Mouse (Mus musculus): ENCODE measurements around the gene Exoc6. TPM values are rescaled to one million over a fixed set of nuclear protein-coding genes. Genes with fewer than 3 reads are reported as not detected.

The Exoc6 gene
- polyA plus RNA-seq (2015; fragmentation: Nextera tagmentation; extraction: Ambion mirVana): 26.0 and 27.8 TPM in 2 replicates

- ATAC-seq: peak; percentile 86
- Histone ChIP-seq H3K36me3 (ENCODE audit: control insufficient read depth, insufficient read depth, low read length) (no peaks in the 10 kb centered on the region), H3K4me1 (ENCODE audit: control insufficient read depth, insufficient read depth, low read length) (peaks cover 8% of the 10 kb centered on the region), H3K9ac (ENCODE audit: low read depth, low read length) (peak within 1 kb of the TSS; percentile 86), H3K9me3 (replicated peaks; ENCODE audit: control insufficient read depth, low read length, poor library complexity, severe bottlenecking) (no peaks in the 10 kb centered on the region), H3K4me2 (ENCODE audit: low read length) (peak within 1 kb of the TSS; percentile 92), H3K27me3 (ENCODE audit: control insufficient read depth, insufficient read depth, low read depth, low read length) (peaks cover 9% of the 10 kb centered on the region; the same call in 1 of the 2 replicates), H3K27ac (ENCODE audit: low read length) (peak within 1 kb of the TSS; percentile 81), H3K4me3 (ENCODE audit: low read depth, low read length) (peak within 1 kb of the TSS; percentile 87)
- under 1% methylated on average over 62 of the region's 89 CpGs for WGBS
Measured at GRCm38 (mm10) chr19:37550101-37551039, at the start of gene Exoc6. Gene Exoc6 (plus strand): TSS chr19:37550418.

GRCm38 (mm10) chr19:37502996-37503395 is 47.2 kb upstream of the Exoc6 start:
- Histone ChIP-seq H3K27ac (ENCODE audit: low read length) (no peak overlapping the region), H3K4me3 (ENCODE audit: low read depth, low read length) (no peak overlapping the region), H3K4me2 (ENCODE audit: low read length) (no peak overlapping the region), H3K9me3 (replicated peaks; ENCODE audit: control insufficient read depth, low read length, poor library complexity, severe bottlenecking) (no peaks in the 10 kb centered on the region), H3K36me3 (ENCODE audit: control insufficient read depth, insufficient read depth, low read length) (no peaks in the 10 kb centered on the region), H3K4me1 (ENCODE audit: control insufficient read depth, insufficient read depth, low read length) (no peaks in the 10 kb centered on the region), H3K9ac (ENCODE audit: low read depth, low read length) (no peak overlapping the region), H3K27me3 (ENCODE audit: control insufficient read depth, insufficient read depth, low read depth, low read length) (no peaks in the 10 kb centered on the region)
- 88% methylated on average over 8 of the region's 8 CpGs for WGBS
- no peak for ATAC-seq

GRCm38 (mm10) chr19:37506066-37506465 is 44.2 kb upstream of the Exoc6 start:
- 78% methylated on average over 7 of the region's 7 CpGs for WGBS
- Histone ChIP-seq H3K9ac (ENCODE audit: low read depth, low read length) (no peak overlapping the region), H3K4me2 (ENCODE audit: low read length) (no peak overlapping the region), H3K36me3 (ENCODE audit: control insufficient read depth, insufficient read depth, low read length) (no peaks in the 10 kb centered on the region), H3K9me3 (replicated peaks; ENCODE audit: control insufficient read depth, low read length, poor library complexity, severe bottlenecking) (no peaks in the 10 kb centered on the region), H3K27me3 (ENCODE audit: control insufficient read depth, insufficient read depth, low read depth, low read length) (no peaks in the 10 kb centered on the region), H3K4me1 (ENCODE audit: control insufficient read depth, insufficient read depth, low read length) (no peaks in the 10 kb centered on the region), H3K27ac (ENCODE audit: low read length) (no peak overlapping the region), H3K4me3 (ENCODE audit: low read depth, low read length) (no peak overlapping the region)
- ATAC-seq: no peak

GRCm38 (mm10) chr19:37506614-37507013 is 43.6 kb upstream of the Exoc6 start:
- H3K27ac ChIP-seq (ENCODE audit: low read length): no peak overlapping the region
- no peaks in the 10 kb centered on the region for H3K27me3 ChIP-seq (ENCODE audit: control insufficient read depth, insufficient read depth, low read depth, low read length)
- no peak for ATAC-seq
- H3K9ac ChIP-seq (ENCODE audit: low read depth, low read length): no peak overlapping the region
- no peak overlapping the region for H3K4me2 ChIP-seq (ENCODE audit: low read length)
- H3K4me1 ChIP-seq (ENCODE audit: control insufficient read depth, insufficient read depth, low read length): no peaks in the 10 kb centered on the region
- 71% methylated on average over 5 of the region's 5 CpGs for WGBS
- H3K36me3 ChIP-seq (ENCODE audit: control insufficient read depth, insufficient read depth, low read length): no peaks in the 10 kb centered on the region
- H3K4me3 ChIP-seq (ENCODE audit: low read depth, low read length): no peak overlapping the region
- no peaks in the 10 kb centered on the region for H3K9me3 ChIP-seq (replicated peaks; ENCODE audit: control insufficient read depth, low read length, poor library complexity, severe bottlenecking)

- Histone ChIP-seq H3K4me3 (ENCODE audit: low read depth, low read length) (no peak overlapping the region), H3K4me1 (ENCODE audit: control insufficient read depth, insufficient read depth, low read length) (no peaks in the 10 kb centered on the region), H3K27me3 (ENCODE audit: control insufficient read depth, insufficient read depth, low read depth, low read length) (no peaks in the 10 kb centered on the region), H3K9ac (ENCODE audit: low read depth, low read length) (no peak overlapping the region), H3K27ac (ENCODE audit: low read length) (no peak overlapping the region), H3K9me3 (replicated peaks; ENCODE audit: control insufficient read depth, low read length, poor library complexity, severe bottlenecking) (no peaks in the 10 kb centered on the region), H3K4me2 (ENCODE audit: low read length) (no peak overlapping the region), H3K36me3 (ENCODE audit: control insufficient read depth, insufficient read depth, low read length) (no peaks in the 10 kb centered on the region)
- no peak for ATAC-seq
- 22% methylated on average over 11 of the region's 11 CpGs for WGBS
Measured at GRCm38 (mm10) chr19:37509725-37510124, 40.5 kb upstream of the Exoc6 start.

GRCm38 (mm10) chr19:37514811-37515292 is 35.4 kb upstream of the Exoc6 start:
- no peaks in the 10 kb centered on the region for H3K9me3 ChIP-seq (replicated peaks; ENCODE audit: control insufficient read depth, low read length, poor library complexity, severe bottlenecking)
- H3K4me1 ChIP-seq (ENCODE audit: control insufficient read depth, insufficient read depth, low read length): no peaks in the 10 kb centered on the region
- no peaks in the 10 kb centered on the region for H3K36me3 ChIP-seq (ENCODE audit: control insufficient read depth, insufficient read depth, low read length)
- no peak overlapping the region for H3K4me3 ChIP-seq (ENCODE audit: low read depth, low read length)
- H3K27ac ChIP-seq (ENCODE audit: low read length): no peak overlapping the region
- H3K4me2 ChIP-seq (ENCODE audit: low read length): no peak overlapping the region
- ATAC-seq: no peak
- H3K9ac ChIP-seq (ENCODE audit: low read depth, low read length): no peak overlapping the region
- 61% methylated on average over 7 of the region's 7 CpGs for WGBS
- H3K27me3 ChIP-seq (ENCODE audit: control insufficient read depth, insufficient read depth, low read depth, low read length): no peaks in the 10 kb centered on the region

- no peak overlapping the region for H3K4me2 ChIP-seq (ENCODE audit: low read length)
- no peaks in the 10 kb centered on the region for H3K4me1 ChIP-seq (ENCODE audit: control insufficient read depth, insufficient read depth, low read length)
- no peak overlapping the region for H3K27ac ChIP-seq (ENCODE audit: low read length)
- no peak for ATAC-seq
- H3K36me3 ChIP-seq (ENCODE audit: control insufficient read depth, insufficient read depth, low read length): no peaks in the 10 kb centered on the region
- H3K9me3 ChIP-seq (replicated peaks; ENCODE audit: control insufficient read depth, low read length, poor library complexity, severe bottlenecking): no peaks in the 10 kb centered on the region
- no peak overlapping the region for H3K4me3 ChIP-seq (ENCODE audit: low read depth, low read length)
- 85% methylated on average over 7 of the region's 7 CpGs for whole genome bisulfite sequencing
- H3K27me3 ChIP-seq (ENCODE audit: control insufficient read depth, insufficient read depth, low read depth, low read length): no peaks in the 10 kb centered on the region
- no peak overlapping the region for H3K9ac ChIP-seq (ENCODE audit: low read depth, low read length)
Measured at GRCm38 (mm10) chr19:37517419-37517818, 32.8 kb upstream of the Exoc6 start.

GRCm38 (mm10) chr19:37520740-37521433 is 29.3 kb upstream of the Exoc6 start:
- H3K27me3 ChIP-seq (ENCODE audit: control insufficient read depth, insufficient read depth, low read depth, low read length): no peaks in the 10 kb centered on the region
- ATAC-seq: no peak
- no peaks in the 10 kb centered on the region for H3K4me1 ChIP-seq (ENCODE audit: control insufficient read depth, insufficient read depth, low read length)
- H3K4me3 ChIP-seq (ENCODE audit: low read depth, low read length): no peak overlapping the region
- H3K9me3 ChIP-seq (replicated peaks; ENCODE audit: control insufficient read depth, low read length, poor library complexity, severe bottlenecking): no peaks in the 10 kb centered on the region
- 58% methylated on average over 18 of the region's 18 CpGs for WGBS
- no peak overlapping the region for H3K27ac ChIP-seq (ENCODE audit: low read length)
- H3K9ac ChIP-seq (ENCODE audit: low read depth, low read length): no peak overlapping the region
- H3K36me3 ChIP-seq (ENCODE audit: control insufficient read depth, insufficient read depth, low read length): no peaks in the 10 kb centered on the region
- no peak overlapping the region for H3K4me2 ChIP-seq (ENCODE audit: low read length)

- no peak overlapping the region for H3K9ac ChIP-seq (ENCODE audit: low read depth, low read length)
- no peak overlapping the region for H3K4me3 ChIP-seq (ENCODE audit: low read depth, low read length)
- H3K4me2 ChIP-seq (ENCODE audit: low read length): no peak overlapping the region
- H3K27ac ChIP-seq (ENCODE audit: low read length): no peak overlapping the region
- no peaks in the 10 kb centered on the region for H3K36me3 ChIP-seq (ENCODE audit: control insufficient read depth, insufficient read depth, low read length)
- WGBS: 61% methylated on average over 2 of the region's 2 CpGs
- H3K27me3 ChIP-seq (ENCODE audit: control insufficient read depth, insufficient read depth, low read depth, low read length): no peaks in the 10 kb centered on the region
- H3K9me3 ChIP-seq (replicated peaks; ENCODE audit: control insufficient read depth, low read length, poor library complexity, severe bottlenecking): no peaks in the 10 kb centered on the region
- ATAC-seq: no peak
- no peaks in the 10 kb centered on the region for H3K4me1 ChIP-seq (ENCODE audit: control insufficient read depth, insufficient read depth, low read length)
Measured at GRCm38 (mm10) chr19:37521434-37521781, 28.8 kb upstream of the Exoc6 start.
